Mouse (Mus musculus): ENCODE results near the gene Utp3.

DNA sequence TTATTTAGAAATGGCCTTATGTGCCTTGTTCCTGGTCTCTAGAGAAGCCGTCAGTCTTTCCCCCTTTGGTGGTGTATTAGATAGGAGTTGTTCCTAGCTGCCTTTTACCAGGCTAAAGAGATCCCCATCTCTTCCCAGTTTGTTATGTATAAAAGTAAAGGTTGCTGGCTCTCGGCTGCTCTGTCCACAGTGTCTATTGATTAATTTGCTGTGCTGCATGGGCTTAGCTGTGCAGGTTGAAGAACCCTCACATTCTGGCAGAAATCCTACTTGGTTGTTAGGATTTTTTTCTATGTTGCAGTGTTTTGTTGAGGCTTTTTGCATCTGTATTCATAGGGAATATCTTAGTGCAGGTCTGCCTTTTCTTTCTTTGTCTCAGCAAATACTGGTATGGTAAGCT is 47.8 kb downstream of the Utp3 start:
- TF ChIP-seq CTCF (IDR thresholded peaks at IDR 0.05; ENCODE audit: extremely low read depth, insufficient read depth, low read length) (no peak), POLR2A (IDR thresholded peaks at IDR 0.05; ENCODE audit: extremely low read depth, insufficient read depth, low read length) (no peak)

Data from cortical plate, adult 2 months (tissue).